In genomic region chr7:30892515-30892914, GRCm38 (mm10) we compare ENCODE assay signal across 27 mouse cellular contexts. TPM values are rescaled to one million over a fixed set of nuclear protein-coding genes. Genes with fewer than 3 reads are reported as not detected.
DNase-seq lines count a peak whose midpoint lies in the region; ATAC-seq lines count a peak whose summit lies in the region.
"Had no signal": no experiment of that assay in that cellular context is flagged by ENCODE, and none has a peak within 500 bp of the region (broad histone marks: within the 10 kb centered on the region; RNA-seq: fewer than 3 reads in every experiment).

No protein-coding gene starts in this region.

- H3K36me3 ChIP-seq in lung, embryonic 15.5 days = no peaks in the 10 kb centered on the region
- H3K36me3 ChIP-seq in kidney, embryonic 14.5 days (ENCODE audit: control insufficient read depth, insufficient read depth, low read length) = no peaks in the 10 kb centered on the region
- H3K36me3 ChIP-seq: limb, embryonic 12.5 days; liver, embryonic 12.5 days had no signal

- 44% methylated on average over 3 of the region's 3 CpGs for WGBS in lung, embryonic 15.5 days
- WGBS in kidney, embryonic 14.5 days = 39% methylated on average over 3 of the region's 3 CpGs

- no peaks in the 10 kb centered on the region for H3K9me3 ChIP-seq in lung, embryonic 15.5 days
- no peaks in the 10 kb centered on the region for H3K9me3 ChIP-seq in kidney, embryonic 14.5 days (ENCODE audit: control insufficient read depth, low read length)
- H3K9me3 ChIP-seq: limb, embryonic 12.5 days; liver, embryonic 12.5 days had no signal

- H3K27ac ChIP-seq in lung, embryonic 15.5 days = peak overlapping the region; percentile 57
- 0 out of 2 replicates have a peak overlapping the region, but pooled peaks have one; percentile 3 for H3K27ac ChIP-seq in kidney, embryonic 14.5 days (ENCODE audit: low read depth, low read length)
- H3K27ac ChIP-seq: hindbrain, embryonic 14.5 days; limb, embryonic 12.5 days; liver, embryonic 12.5 days had no signal

- peaks cover 5% of the 10 kb centered on the region; the same call in 1 of the 2 replicates for H3K4me1 ChIP-seq in lung, embryonic 15.5 days
- peaks cover 5% of the 10 kb centered on the region; the same call in 1 of the 2 replicates for H3K4me1 ChIP-seq in kidney, embryonic 14.5 days (ENCODE audit: control insufficient read depth, insufficient read depth, low read length)
- H3K4me1 ChIP-seq: limb, embryonic 12.5 days; liver, embryonic 12.5 days had no signal

- no peaks in the 10 kb centered on the region for H3K27me3 ChIP-seq in lung, embryonic 15.5 days
- no peaks in the 10 kb centered on the region for H3K27me3 ChIP-seq in kidney, embryonic 14.5 days (ENCODE audit: control insufficient read depth, insufficient read depth, low read length)
- H3K27me3 ChIP-seq: limb, embryonic 12.5 days; liver, embryonic 12.5 days had no signal

- H3K9ac ChIP-seq in lung, embryonic 15.5 days = no peak overlapping the region
- H3K9ac ChIP-seq in kidney, embryonic 14.5 days (ENCODE audit: low read depth, low read length) = no peak overlapping the region
- H3K9ac ChIP-seq: hindbrain, embryonic 14.5 days; limb, embryonic 12.5 days; liver, embryonic 12.5 days had no signal

- no peak for ATAC-seq in lung, embryonic 15.5 days (ENCODE audit: borderline replicate concordance, extremely low read depth, low FRiP score, low TSS enrichment)
- no peak for ATAC-seq in kidney, embryonic 14.5 days (ENCODE audit: low FRiP score, low TSS enrichment)
- ATAC-seq: forebrain, embryonic 16.5 days; liver, embryonic 12.5 days had no signal

- no peak overlapping the region for H3K4me2 ChIP-seq in lung, embryonic 15.5 days
- no peak overlapping the region for H3K4me2 ChIP-seq in kidney, embryonic 14.5 days (replicated peaks; ENCODE audit: low read depth, low read length)
- H3K4me2 ChIP-seq: heart, embryonic 11.5 days; hindbrain, embryonic 14.5 days; limb, embryonic 12.5 days; liver, embryonic 12.5 days had no signal

- DNase-seq in lung, adult 18-20 months = no peak
- peak; percentile 57 for DNase-seq in kidney, adult 11 months
- DNase-seq in kidney, postnatal 36 days = peak; percentile 8 to 18
- no peak for DNase-seq in layer of hippocampus, adult 9-10 months (ENCODE audit: low spot score)
- DNase-seq in Muller cell, postnatal 12 days (ENCODE audit: inconsistent ontology term) = no peak
- no peak for DNase-seq in gastrocnemius, postnatal 25 days
- DNase-seq: adrenal gland, adult 2 months; cerebellum, adult 9-10 months; heart, postnatal 14 days; layer of hippocampus, adult 9-11 months; lung, postnatal 4 days; right cerebral cortex, postnatal 4 days; thymus, postnatal 36 days had no signal

- no peak overlapping the region for H3K4me3 ChIP-seq in lung, embryonic 15.5 days
- H3K4me3 ChIP-seq in kidney, embryonic 14.5 days (ENCODE audit: low read length) = no peak overlapping the region
- H3K4me3 ChIP-seq: limb, embryonic 12.5 days; liver, embryonic 12.5 days had no signal

RNA-seq across cellular contexts. Expression of gene Cd22, which starts 12.4 kb away (rescaled TPM):
- polyA plus RNA-seq in lung, embryonic 15.5 days (2015; fragmentation: Nextera tagmentation; extraction: Ambion mirVana) = 0.05 TPM in 1 of 2 replicates, not detected in the other
- polyA plus RNA-seq in kidney, embryonic 14.5 days (2014; fragmentation: Nextera tagmentation; extraction: Ambion mirVana) = 0.55 TPM in 1 of 2 replicates, not detected in the other
- total RNA-seq in gastrocnemius, postnatal 25 days (2021) = under 1 TPM; 0.13 to 0.23 TPM
- total RNA-seq: granulocyte monocyte progenitor cell, adult 5-6 weeks had no signal
- polyA plus RNA-seq: heart, embryonic 11.5 days; hindbrain, embryonic 14.5 days had no signal

RNA-seq across cellular contexts. Expression of gene Mag, which starts 22.2 kb away (rescaled TPM):
- polyA plus RNA-seq in lung, embryonic 15.5 days (2015; fragmentation: Nextera tagmentation; extraction: Ambion mirVana) = 0.32 and 0.34 TPM in 2 replicates
- polyA plus RNA-seq in kidney, embryonic 14.5 days (2014; fragmentation: Nextera tagmentation; extraction: Ambion mirVana) = 0.28 and 0.30 TPM in 2 replicates
- 1 to 10 TPM; 1.1 to 1.8 TPM for total RNA-seq in gastrocnemius, postnatal 25 days (2021)

RNA-seq across cellular contexts. Expression of gene Ffar1, which starts 31.2 kb away (rescaled TPM):
- not detected in 2 replicates for polyA plus RNA-seq in lung, embryonic 15.5 days (2015; fragmentation: Nextera tagmentation; extraction: Ambion mirVana)
- polyA plus RNA-seq in kidney, embryonic 14.5 days (2014; fragmentation: Nextera tagmentation; extraction: Ambion mirVana) = not detected in 2 replicates
- total RNA-seq in gastrocnemius, postnatal 25 days (2021) = not detected
- total RNA-seq: adrenal gland, adult 2 months; granulocyte monocyte progenitor cell, adult 5-6 weeks; heart, postnatal 14 days; left cerebral cortex, adult 8-10 months had no signal
- polyA plus RNA-seq: adrenal gland, adult 2 months; embryonic facial prominence, embryonic 14.5 days; forebrain, embryonic 16.5 days; heart, embryonic 11.5 days; hindbrain, embryonic 14.5 days; limb, embryonic 12.5 days; liver, embryonic 12.5 days; neural tube, embryonic 11.5 days had no signal

RNA-seq across cellular contexts. Expression of gene Hamp2, which starts 32.0 kb away (rescaled TPM):
- polyA plus RNA-seq in lung, embryonic 15.5 days (2015; fragmentation: Nextera tagmentation; extraction: Ambion mirVana) = not detected in 2 replicates
- not detected in 2 replicates for polyA plus RNA-seq in kidney, embryonic 14.5 days (2014; fragmentation: Nextera tagmentation; extraction: Ambion mirVana)
- not detected for total RNA-seq in gastrocnemius, postnatal 25 days (2021)
- total RNA-seq: granulocyte monocyte progenitor cell, adult 5-6 weeks; left cerebral cortex, adult 8-10 months; monocyte, adult 5-6 weeks had no signal
- polyA plus RNA-seq: cortical plate, adult 2 months; embryonic facial prominence, embryonic 14.5 days; forebrain, embryonic 16.5 days; heart, embryonic 11.5 days; hindbrain, embryonic 14.5 days; intestine, embryonic 14.5 days; limb, embryonic 12.5 days; liver, embryonic 12.5 days; neural tube, embryonic 11.5 days had no signal

RNA-seq across cellular contexts. Expression of gene Ffar3, which starts 36.5 kb away (rescaled TPM):
- polyA plus RNA-seq in lung, embryonic 15.5 days (2015; fragmentation: Nextera tagmentation; extraction: Ambion mirVana) = not detected in 2 replicates
- polyA plus RNA-seq in kidney, embryonic 14.5 days (2014; fragmentation: Nextera tagmentation; extraction: Ambion mirVana) = not detected in 2 replicates
- not detected for total RNA-seq in gastrocnemius, postnatal 25 days (2021)
- total RNA-seq: granulocyte monocyte progenitor cell, adult 5-6 weeks; heart, postnatal 14 days; left cerebral cortex, adult 8-10 months; monocyte, adult 5-6 weeks had no signal
- polyA plus RNA-seq: embryonic facial prominence, embryonic 14.5 days; forebrain, embryonic 16.5 days; heart, embryonic 11.5 days; hindbrain, embryonic 14.5 days; limb, embryonic 12.5 days; liver, embryonic 12.5 days; neural tube, embryonic 11.5 days had no signal

Comparison
In these comparisons a context has a peak if more than half of its experiments do, and no peak if none do; other contexts are left out.
1. DNase-seq: peak in kidney, adult 11 months (single experiment) and kidney, postnatal 36 days (2 of 2); none in lung, adult 18-20 months (0 of 2), layer of hippocampus, adult 9-10 months (single experiment), Muller cell, postnatal 12 days (single experiment) and gastrocnemius, postnatal 25 days (single experiment).